Mouse (Mus musculus) ES-E14 (cell line): Measurements from ENCODE around the gene Mbl1.

ENCODE experiments used
- ZC3H11A ChIP-seq: IDR thresholded peaks from 2 replicates; pipeline ENCODE4 v1.6.1; 2012; ENCODE audit warnings: low read depth, mild to moderate bottlenecking, inconsistent platforms, low read length, borderline replicate concordance
- ZNF384 ChIP-seq: IDR thresholded peaks from 2 replicates; pipeline ENCODE4 v1.6.1; 2012; ENCODE audit warnings: low read depth, low read length, inconsistent platforms

- no peak for TF ChIP-seq ZNF384
- TF ChIP-seq ZC3H11A: no peak
Observed at GRCm38 (mm10) chr14:41151220-41151898, at the start of gene Mbl1.
